Mouse (Mus musculus) ES-Bruce4 (cell line): ENCODE measurements around the gene Yaf2. TPM values are rescaled to one million over a fixed set of nuclear protein-coding genes. Genes with fewer than 3 reads are reported as not detected.

Source experiments
- H3K27ac ChIP-seq: 2 replicates; pipeline ENCODE4 v1.5.1; 2012; ENCODE audit warnings: low read length, inconsistent platforms; ENCODE audit not compliant: insufficient read depth
- H3K27me3 ChIP-seq: 2 replicates; pipeline ENCODE4 v1.6.1; 2012; ENCODE audit warnings: mild to moderate bottlenecking, low read length, inconsistent platforms; ENCODE audit not compliant: control insufficient read depth, poor library complexity, insufficient read depth, severe bottlenecking
- H3K36me3 ChIP-seq: 2 replicates; pipeline ENCODE4 v1.6.1; 2012; ENCODE audit warnings: inconsistent platforms, mild to moderate bottlenecking, low read length, moderate library complexity; ENCODE audit not compliant: control insufficient read depth, poor library complexity, insufficient read depth, severe bottlenecking
- H3K4me1 ChIP-seq: one replicate; pipeline ENCODE4 v1.8.1; 2011; ENCODE audit warnings: low read length; ENCODE audit not compliant: control insufficient read depth, insufficient read depth
- H3K4me3 ChIP-seq: 2 replicates; pipeline ENCODE4 v1.5.1; 2011; ENCODE audit warnings: low read depth, mild to moderate bottlenecking, low read length
- H3K9ac ChIP-seq: 2 replicates; pipeline ENCODE4 v1.6.1; 2012; ENCODE audit warnings: low read depth, mild to moderate bottlenecking, inconsistent platforms; ENCODE audit not compliant: poor library complexity, severe bottlenecking
- H3K9me3 ChIP-seq: replicated peaks from 2 replicates; pipeline ENCODE4 v1.6.1; 2012; ENCODE audit warnings: mild to moderate bottlenecking, low read length, inconsistent platforms; ENCODE audit not compliant: control insufficient read depth, poor library complexity, insufficient read depth, severe bottlenecking
- CTCF ChIP-seq: IDR thresholded peaks from one replicate; pipeline ENCODE4 v1.8.1; 2011; ENCODE audit warnings: low read depth, low read length
- EP300 ChIP-seq: IDR thresholded peaks from 2 replicates; pipeline ENCODE4 v1.6.1; 2011; ENCODE audit warnings: low read depth, low read length; ENCODE audit not compliant: insufficient read depth
- POLR2A ChIP-seq: IDR thresholded peaks from one replicate; pipeline ENCODE4 v1.8.1; 2011; ENCODE audit warnings: low read length; ENCODE audit not compliant: insufficient read depth
- polyA plus RNA-seq: library from polyadenylated mRNA; stranded (reverse); fragments of >200 nt; gene quantifications from 2 replicates; pipeline ENCODE4 v1.2.4, GENCODE M21; 2011; ENCODE audit warnings: low read depth; ENCODE audit not compliant: missing spikeins, insufficient read depth, insufficient read length

Gene Yaf2
- polyA plus RNA-seq, 1 experiment = 22.5 TPM

- no peaks in the 10 kb centered on the region for H3K4me1 ChIP-seq
- TF ChIP-seq EP300 = no peak
- no peak for TF ChIP-seq POLR2A
- TF ChIP-seq CTCF = no peak
- H3K36me3 ChIP-seq = no peaks in the 10 kb centered on the region
- H3K9me3 ChIP-seq = no peaks in the 10 kb centered on the region
- no peaks in the 10 kb centered on the region for H3K27me3 ChIP-seq
- H3K9ac ChIP-seq = peak overlapping the region; percentile 2; the same call in 1 of the 2 replicates
- no peak overlapping the region for H3K27ac ChIP-seq
- H3K4me3 ChIP-seq = peak overlapping the region; percentile 33
Observed at GRCm38 (mm10) chr15:93276276-93276675, 60.5 kb downstream of the Yaf2 start.

GRCm38 (mm10) chr15:93275623-93276022 is 61.1 kb downstream of the Yaf2 start:
- H3K27me3 ChIP-seq = no peaks in the 10 kb centered on the region
- H3K9ac ChIP-seq = peak overlapping the region; percentile 2
- peak overlapping the region; percentile 75 for H3K4me3 ChIP-seq
- no peaks in the 10 kb centered on the region for H3K9me3 ChIP-seq
- no peak overlapping the region for H3K27ac ChIP-seq
- no peaks in the 10 kb centered on the region for H3K36me3 ChIP-seq
- no peak for TF ChIP-seq CTCF
- TF ChIP-seq POLR2A = no peak
- TF ChIP-seq EP300 = no peak
- no peaks in the 10 kb centered on the region for H3K4me1 ChIP-seq

DNA sequence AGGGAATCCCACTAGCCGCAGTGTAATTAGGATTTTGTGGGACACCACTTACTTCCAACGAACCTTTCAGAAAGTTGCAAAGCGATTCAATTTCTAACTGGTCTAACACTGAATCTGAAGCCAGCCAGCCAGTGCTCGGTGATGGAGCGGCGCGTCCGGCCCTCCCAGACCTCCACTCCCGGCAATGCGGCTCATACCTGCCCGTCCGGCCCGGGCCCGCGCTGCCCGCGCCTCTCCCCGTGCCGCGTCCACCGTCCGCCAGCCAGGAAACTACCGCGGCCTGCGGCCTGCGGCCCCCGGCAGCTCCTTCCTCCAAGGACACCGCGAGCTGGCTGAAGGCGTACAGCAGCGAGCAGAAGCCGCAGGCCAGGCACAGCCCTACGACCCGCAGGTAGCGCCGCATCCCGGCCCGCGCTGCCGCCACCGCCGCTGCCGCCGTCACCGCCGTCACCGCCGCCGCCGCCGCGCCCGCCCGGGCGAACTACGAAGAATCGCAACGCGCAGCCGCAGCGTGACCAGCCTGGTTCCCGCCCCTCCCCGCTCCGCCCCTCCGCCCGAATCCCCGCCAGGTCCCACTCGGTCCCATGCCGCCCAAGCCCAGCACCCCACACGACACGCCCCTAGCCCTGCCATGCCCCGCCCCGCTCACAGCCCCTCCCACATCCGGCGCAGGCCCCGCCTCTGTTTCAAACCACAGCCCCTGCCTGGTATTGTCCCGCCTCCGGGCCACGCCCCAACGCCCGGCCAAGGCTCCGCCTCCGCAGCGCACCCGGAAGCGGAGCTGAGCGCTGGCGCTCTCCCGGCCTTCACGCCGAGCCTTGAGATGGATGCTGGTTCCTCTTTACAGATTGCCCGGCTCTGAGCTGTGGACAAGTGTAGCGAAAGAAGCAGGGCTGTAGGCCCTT is 61.8 kb downstream of the Yaf2 start, which contains the start of gene Gxylt1:
Gene Gxylt1, minus strand, starts transcription at position 501 of the 905 bp plus-strand sequence.
- no peaks in the 10 kb centered on the region for H3K4me1 ChIP-seq
- no peaks in the 10 kb centered on the region for H3K9me3 ChIP-seq
- peak within 1 kb of the TSS; percentile 81 for H3K9ac ChIP-seq
- H3K4me3 ChIP-seq = peak within 1 kb of the TSS; percentile 93
- H3K36me3 ChIP-seq = no peaks in the 10 kb centered on the region
- H3K27ac ChIP-seq = no peak within 1 kb of the TSS
- no peaks in the 10 kb centered on the region for H3K27me3 ChIP-seq
- no peak for TF ChIP-seq CTCF
- TF ChIP-seq POLR2A = peak; percentile 30

- H3K9me3 ChIP-seq = no peaks in the 10 kb centered on the region
- H3K36me3 ChIP-seq = no peaks in the 10 kb centered on the region
- peak overlapping the region; percentile 93 for H3K4me3 ChIP-seq
- no peaks in the 10 kb centered on the region for H3K27me3 ChIP-seq
- TF ChIP-seq CTCF = no peak
- TF ChIP-seq POLR2A = no peak
- TF ChIP-seq EP300 = no peak
- no peaks in the 10 kb centered on the region for H3K4me1 ChIP-seq
- H3K9ac ChIP-seq = peak overlapping the region; percentile 81
- H3K27ac ChIP-seq = no peak overlapping the region
Observed at GRCm38 (mm10) chr15:93273788-93274678, 62.7 kb downstream of the Yaf2 start.

GRCm38 (mm10) chr15:93272948-93273347 is 63.8 kb downstream of the Yaf2 start:
- Histone ChIP-seq H3K27me3 (no peaks in the 10 kb centered on the region), H3K4me3 (no peak overlapping the region), H3K9ac (no peak overlapping the region), H3K9me3 (no peaks in the 10 kb centered on the region), H3K36me3 (no peaks in the 10 kb centered on the region), H3K27ac (no peak overlapping the region), H3K4me1 (no peaks in the 10 kb centered on the region)
- TF ChIP-seq POLR2A = no peak
- TF ChIP-seq EP300 = no peak
- TF ChIP-seq CTCF = no peak
